Mouse (Mus musculus) forebrain, embryonic 16.5 days (tissue): ENCODE measurements around the gene Ubn1. TPM values are rescaled to one million over a fixed set of nuclear protein-coding genes. Genes with fewer than 3 reads are reported as not detected.

Experiments
- ATAC-seq: fragments of 200-750 bp; cut with Nextera tagmentation; 2 replicates; pipeline ENCODE4 v1.8.0; 2017; ENCODE audit warnings: mild to moderate bottlenecking, moderate library complexity
- H3K27ac ChIP-seq: fragments of 300-500 bp; sonication (generic); 2 replicates; pipeline ENCODE4 v1.5.1; 2014; ENCODE audit warnings: low read length, control low read depth
- H3K27me3 ChIP-seq: fragments of 300-500 bp; sonication (generic); replicated peaks from 2 replicates; pipeline ENCODE4 v1.6.1; 2014; ENCODE audit warnings: low read length; ENCODE audit not compliant: control insufficient read depth, insufficient read depth
- H3K36me3 ChIP-seq: fragments of 300-500 bp; sonication (generic); 2 replicates; pipeline ENCODE4 v1.6.1; 2014; ENCODE audit not compliant: control insufficient read depth, insufficient read depth
- H3K4me1 ChIP-seq: fragments of 300-500 bp; sonication (generic); replicated peaks from 2 replicates; pipeline ENCODE4 v1.6.1; 2014; ENCODE audit warnings: low read length; ENCODE audit not compliant: control insufficient read depth, insufficient read depth
- H3K4me2 ChIP-seq: fragments of 300-500 bp; sonication (generic); 2 replicates; pipeline ENCODE4 v1.6.1; 2014; ENCODE audit warnings: mild to moderate bottlenecking, low read length, control low read depth
- H3K4me3 ChIP-seq: fragments of 300-500 bp; sonication (generic); replicated peaks from 2 replicates; pipeline ENCODE4 v1.5.1; 2014; ENCODE audit warnings: mild to moderate bottlenecking, low read length, control low read depth
- H3K9ac ChIP-seq: fragments of 300-500 bp; sonication (generic); replicated peaks from 2 replicates; pipeline ENCODE4 v1.6.1; 2014; ENCODE audit warnings: low read depth, low read length, control low read depth
- H3K9me3 ChIP-seq: fragments of 300-500 bp; sonication (generic); 2 replicates; pipeline ENCODE4 v1.6.1; 2016; ENCODE audit warnings: low read length; ENCODE audit not compliant: control insufficient read depth
- WGBS: fragments of 180-500 bp; shearing (Covaris S2); extraction: QIAGEN DNeasy Blood & Tissue Kit; methylation state at CpG from one replicate; pipeline ENCODE4 v1.1.7; 2014; 5-methylcytosine and 5-hydroxymethylcytosine counted together
- polyA plus RNA-seq: library from polyadenylated mRNA; unstranded; fragments of >200 nt; fragmentation: Nextera tagmentation; extraction: Ambion mirVana; gene quantifications from 2 replicates; pipeline ENCODE4 v1.2.1, GENCODE M21; 2015

Ubn1 gene
- polyA plus RNA-seq, 1 experiment from 2014 or later: 15.0 TPM

DNA sequence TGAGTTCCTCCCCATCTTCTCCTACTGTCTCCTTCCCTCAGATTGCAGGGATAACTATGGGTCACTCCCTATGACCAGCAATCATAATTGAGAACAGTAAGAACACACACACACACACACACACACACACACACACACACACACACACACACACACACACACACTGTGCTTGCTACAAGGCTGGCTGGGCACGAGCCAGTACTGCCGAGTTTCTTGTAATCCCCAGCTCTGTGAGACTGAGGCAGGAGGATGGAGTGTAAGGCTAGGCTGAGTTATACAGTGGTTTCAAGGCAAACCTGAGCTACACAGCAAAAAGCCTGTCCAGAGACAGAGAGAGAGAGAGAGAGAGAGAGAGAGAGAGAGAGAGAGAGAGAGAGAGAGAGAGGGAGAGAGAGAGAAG is 80.3 kb downstream of the Ubn1 start:
- H3K9ac ChIP-seq: no peak overlapping the region
- 55% methylated on average over 2 of the region's 2 CpGs for WGBS
- no peak overlapping the region for H3K27ac ChIP-seq
- H3K4me3 ChIP-seq: no peak overlapping the region
- no peaks in the 10 kb centered on the region for H3K9me3 ChIP-seq
- peaks cover 44% of the 10 kb centered on the region for H3K27me3 ChIP-seq
- no peak overlapping the region for H3K4me2 ChIP-seq
- no peak for ATAC-seq
- peaks cover 7% of the 10 kb centered on the region for H3K4me1 ChIP-seq
- H3K36me3 ChIP-seq: no peaks in the 10 kb centered on the region

DNA sequence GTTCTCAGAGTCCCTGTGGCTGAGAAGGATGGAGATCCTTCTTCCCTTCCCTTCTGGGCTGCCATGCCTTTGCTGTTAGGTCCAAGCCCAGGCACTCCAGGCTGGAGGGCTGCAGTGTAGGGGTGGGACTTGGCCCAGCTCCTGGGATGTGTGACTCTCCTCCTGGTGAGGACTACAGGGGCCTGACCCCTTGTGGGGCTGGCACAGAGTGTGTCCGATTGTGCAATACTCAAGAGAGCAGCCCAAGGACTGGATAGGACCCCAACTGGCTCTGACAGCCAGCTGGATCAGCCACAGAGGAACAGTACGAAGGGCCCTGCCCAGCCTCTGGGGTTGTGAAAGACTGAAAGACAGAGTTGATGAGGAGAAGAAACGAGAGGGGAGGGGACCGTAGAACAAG is 80.9 kb downstream of the Ubn1 start:
- peaks cover 44% of the 10 kb centered on the region for H3K27me3 ChIP-seq
- H3K4me3 ChIP-seq: no peak overlapping the region
- H3K9me3 ChIP-seq: no peaks in the 10 kb centered on the region
- ATAC-seq: no peak
- peaks cover 7% of the 10 kb centered on the region for H3K4me1 ChIP-seq
- 8% methylated on average over 4 of the region's 4 CpGs for WGBS
- H3K36me3 ChIP-seq: no peaks in the 10 kb centered on the region
- H3K4me2 ChIP-seq: no peak overlapping the region
- H3K27ac ChIP-seq: no peak overlapping the region
- H3K9ac ChIP-seq: no peak overlapping the region

DNA sequence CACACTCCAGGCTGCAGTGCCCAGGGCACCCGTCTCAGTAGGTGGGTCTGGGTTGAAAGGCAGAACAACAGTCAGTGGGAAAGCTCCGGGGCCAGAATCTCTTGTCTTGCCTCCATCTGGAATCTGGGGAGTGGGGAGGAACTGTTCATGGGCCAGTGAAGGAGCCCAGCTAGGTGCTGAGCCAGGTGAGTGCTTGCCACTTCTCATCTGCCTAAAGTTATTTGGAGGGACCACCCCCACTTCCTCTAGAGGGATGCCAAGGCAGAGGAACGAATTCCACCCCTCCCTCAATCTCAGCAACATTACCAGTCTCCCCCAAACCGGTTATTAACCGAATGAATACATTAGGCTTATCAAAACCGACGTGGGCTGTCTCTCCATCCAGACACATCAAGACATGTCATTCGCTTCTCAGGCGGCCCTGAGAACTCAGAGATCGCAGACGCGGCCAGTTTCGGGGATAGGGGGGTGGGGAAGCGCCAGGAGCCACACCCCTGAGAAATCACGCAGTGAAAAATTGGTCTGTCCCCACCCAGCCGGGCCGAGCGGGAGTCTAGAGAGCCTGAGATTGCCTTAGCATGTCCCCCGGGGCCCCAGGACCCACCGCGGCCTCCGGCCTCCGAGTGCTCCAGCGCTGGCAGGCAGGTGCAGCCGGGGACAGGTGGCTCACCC is 81.5 kb downstream of the Ubn1 start:
- Histone ChIP-seq H3K27ac (no peak overlapping the region), H3K4me1 (peaks cover 7% of the 10 kb centered on the region), H3K9me3 (no peaks in the 10 kb centered on the region), H3K36me3 (no peaks in the 10 kb centered on the region), H3K9ac (no peak overlapping the region), H3K4me3 (no peak overlapping the region), H3K27me3 (peaks cover 44% of the 10 kb centered on the region), H3K4me2 (no peak overlapping the region)
- 2% methylated on average over 25 of the region's 25 CpGs for WGBS
- no peak for ATAC-seq

DNA sequence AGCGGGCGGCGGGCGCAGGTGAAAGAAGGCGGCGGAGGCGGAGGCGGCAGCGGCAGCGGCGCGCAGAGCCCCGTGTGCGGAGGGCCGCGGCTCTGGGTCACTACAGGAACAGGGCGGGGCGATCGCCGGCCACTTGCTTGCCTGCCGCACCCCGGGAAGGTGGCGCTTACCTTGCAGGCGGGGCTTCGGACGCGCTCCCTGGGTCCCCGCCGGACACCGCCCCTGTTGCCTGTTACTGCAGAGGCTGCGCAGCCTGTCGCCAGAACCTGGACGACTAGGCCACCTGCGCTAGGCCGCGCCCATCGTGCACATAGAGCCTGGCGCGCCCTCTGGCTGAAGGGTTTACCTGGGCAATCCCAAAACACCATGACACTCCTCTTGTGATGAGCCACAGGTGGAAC is 82.5 kb downstream of the Ubn1 start, which contains the start of gene Ppl:
TSS of gene Ppl (minus strand) at position 21 of the 401 bp plus-strand sequence.
- H3K4me2 ChIP-seq: peak within 1 kb of the TSS; percentile 42
- H3K27ac ChIP-seq: no peak within 1 kb of the TSS
- H3K9me3 ChIP-seq: no peaks in the 10 kb centered on the region
- H3K4me3 ChIP-seq: peak within 1 kb of the TSS; percentile 33
- ATAC-seq: no peak
- peaks cover 44% of the 10 kb centered on the region for H3K27me3 ChIP-seq
- 0 out of 2 replicates have a peak within 1 kb of the TSS, but pooled peaks have one; percentile 13 for H3K9ac ChIP-seq
- peaks cover 7% of the 10 kb centered on the region for H3K4me1 ChIP-seq
- WGBS: 1% methylated on average over 39 of the region's 39 CpGs
- H3K36me3 ChIP-seq: no peaks in the 10 kb centered on the region

DNA sequence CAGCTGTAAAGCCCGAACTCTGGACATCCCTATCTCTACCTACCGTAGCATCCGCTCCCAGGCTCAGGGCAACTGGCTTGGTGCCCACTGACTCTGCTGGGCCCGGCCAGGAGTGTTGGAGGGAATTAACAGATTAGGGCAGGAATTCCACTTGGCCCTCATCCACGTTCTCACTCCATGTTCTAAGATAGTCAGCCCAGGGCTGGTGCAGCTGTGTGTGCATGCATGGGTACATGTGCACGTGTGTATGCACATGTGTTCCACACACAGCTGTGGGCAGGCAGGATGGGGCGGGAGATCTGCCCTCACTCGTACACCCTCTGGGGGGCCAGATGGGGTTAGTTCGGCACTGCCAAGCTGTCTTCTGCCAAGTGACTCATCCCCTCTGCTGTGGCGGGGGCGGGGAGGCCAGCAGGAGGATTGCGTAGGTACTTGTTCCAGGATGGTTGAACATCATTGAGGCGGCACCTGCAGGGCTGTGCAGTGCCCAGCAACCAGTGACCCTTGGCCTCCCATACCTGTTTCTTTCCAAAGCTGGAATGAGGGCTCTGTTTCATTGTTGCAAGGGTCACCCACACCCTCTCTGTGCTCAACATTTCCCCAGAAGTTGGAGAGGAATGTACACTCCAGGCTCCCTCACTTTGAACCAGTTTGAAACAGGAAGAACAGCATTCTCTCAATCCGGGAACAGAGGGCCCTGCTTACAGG is 84.9 kb downstream of the Ubn1 start:
- peaks cover 38% of the 10 kb centered on the region for H3K27me3 ChIP-seq
- no peak for ATAC-seq
- 74% methylated on average over 14 of the region's 14 CpGs for WGBS

DNA sequence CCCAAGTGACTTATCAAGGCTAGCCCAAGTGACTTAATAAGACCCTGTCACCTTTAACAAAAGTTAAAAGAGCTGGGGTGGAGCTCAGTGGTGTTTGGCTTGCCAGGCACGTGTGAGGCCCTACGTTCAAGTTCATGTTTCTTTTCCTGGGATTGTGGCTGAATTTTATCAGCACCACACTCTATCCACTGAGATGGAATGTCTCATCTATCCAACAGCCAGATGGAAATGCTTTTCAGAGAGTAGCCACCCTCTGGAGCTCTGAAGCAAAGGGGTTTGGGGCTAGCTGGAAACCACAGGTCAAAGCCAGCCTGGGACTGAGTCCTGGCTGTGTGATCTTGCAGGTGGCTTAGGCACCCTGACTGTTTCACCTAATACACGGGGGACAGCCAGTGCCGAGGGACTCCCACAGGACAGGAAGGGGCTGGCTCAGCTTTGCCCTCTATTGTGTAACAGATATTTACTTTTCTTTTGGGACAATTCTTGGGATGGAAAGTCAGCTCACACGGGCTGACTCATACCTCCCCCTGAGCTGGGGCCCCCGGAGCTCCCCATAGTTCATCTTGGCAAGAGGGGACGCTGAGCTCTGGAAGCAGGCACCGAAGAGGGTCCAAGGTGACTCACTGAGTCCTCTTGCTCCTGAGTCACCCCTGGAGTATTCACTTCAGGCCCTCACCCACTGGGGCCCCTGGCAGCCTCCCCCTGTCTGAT is 85.8 kb downstream of the Ubn1 start:
- no peaks in the 10 kb centered on the region for H3K36me3 ChIP-seq
- H3K4me1 ChIP-seq: peaks cover 7% of the 10 kb centered on the region
- 71% methylated on average over 8 of the region's 8 CpGs for WGBS
- no peak overlapping the region for H3K4me2 ChIP-seq
- H3K9me3 ChIP-seq: no peaks in the 10 kb centered on the region
- no peak overlapping the region for H3K4me3 ChIP-seq
- H3K27me3 ChIP-seq: peaks cover 32% of the 10 kb centered on the region
- no peak overlapping the region for H3K27ac ChIP-seq
- H3K9ac ChIP-seq: no peak overlapping the region
- ATAC-seq: no peak

More for the DNA sequence above, 84.9 kb downstream of the Ubn1 start:
- Histone ChIP-seq H3K9me3 (no peaks in the 10 kb centered on the region), H3K36me3 (no peaks in the 10 kb centered on the region), H3K4me2 (no peak overlapping the region), H3K4me3 (no peak overlapping the region), H3K9ac (no peak overlapping the region), H3K4me1 (peaks cover 7% of the 10 kb centered on the region), H3K27ac (no peak overlapping the region)

Other genes starting within 250 kb of the Ubn1 start
- 0.15 and 0.80 TPM in 2 replicates for gene 4930562C15Rik, start 214.6 kb upstream of the Ubn1 start, polyA plus RNA-seq
- 49.9 and 51.8 TPM in 2 replicates for gene Ubald1, start 169.7 kb upstream of the Ubn1 start, polyA plus RNA-seq
- 104 and 108 TPM in 2 replicates for gene Mgrn1, start 163.8 kb upstream of the Ubn1 start, polyA plus RNA-seq
- 139 and 148 TPM in 2 replicates for gene Nudt16l1, start 111.3 kb upstream of the Ubn1 start, polyA plus RNA-seq
- gene Anks3, start 85.9 kb upstream of the Ubn1 start, polyA plus RNA-seq: 74.5 and 85.7 TPM in 2 replicates
- not detected in 2 replicates for gene Sept12, start 52.2 kb upstream of the Ubn1 start, polyA plus RNA-seq
- 1.3 TPM in 1 of 2 replicates, not detected in the other for gene Smim22, start 42.8 kb upstream of the Ubn1 start, polyA plus RNA-seq
- gene Rogdi, start 36.5 kb upstream of the Ubn1 start, polyA plus RNA-seq: 83.1 and 114 TPM in 2 replicates
- gene Glyr1, start 194 bp upstream of the Ubn1 start, polyA plus RNA-seq: 200 and 213 TPM in 2 replicates
- gene Ppl, start 82.4 kb downstream of the Ubn1 start, polyA plus RNA-seq: 0.06 and 0.21 TPM in 2 replicates
- 0.10 and 0.14 TPM in 2 replicates for gene Sec14l5, start 97.1 kb downstream of the Ubn1 start, polyA plus RNA-seq
- 11.1 and 13.6 TPM in 2 replicates for gene Nagpa, start 154.0 kb downstream of the Ubn1 start, polyA plus RNA-seq
- 13.1 and 14.3 TPM in 2 replicates for gene AU021092, start 172.2 kb downstream of the Ubn1 start, polyA plus RNA-seq
- 38.8 and 42.6 TPM in 2 replicates for gene Alg1, start 183.6 kb downstream of the Ubn1 start, polyA plus RNA-seq
- 8.7 and 9.8 TPM in 2 replicates for gene Eef2kmt, start 205.9 kb downstream of the Ubn1 start, polyA plus RNA-seq